15 mouse cellular contexts compared by ENCODE assay signal in genomic region chr10:43106616-43107015, GRCm38 (mm10).
DNase-seq lines count a peak whose midpoint lies in the region; ATAC-seq lines count a peak whose summit lies in the region.
"Had no signal": no experiment of that assay in that cellular context is flagged by ENCODE, and none has a peak within 500 bp of the region (broad histone marks: within the 10 kb centered on the region; RNA-seq: fewer than 3 reads in every experiment).

No protein-coding gene starts in this region.

- H3K36me3 ChIP-seq in midbrain, embryonic 12.5 days = no peaks in the 10 kb centered on the region
- H3K36me3 ChIP-seq in midbrain, embryonic 16.5 days (ENCODE audit: control insufficient read depth, insufficient read depth, low read length) = no peaks in the 10 kb centered on the region
- H3K36me3 ChIP-seq in forebrain, embryonic 16.5 days (ENCODE audit: control insufficient read depth, insufficient read depth) = no peaks in the 10 kb centered on the region
- H3K36me3 ChIP-seq: heart, embryonic 13.5 days; intestine, embryonic 15.5 days had no signal

- H3K4me3 ChIP-seq in midbrain, embryonic 12.5 days = no peak overlapping the region
- H3K4me3 ChIP-seq in midbrain, embryonic 16.5 days (ENCODE audit: low read depth, low read length) = no peak overlapping the region
- H3K4me3 ChIP-seq in forebrain, embryonic 16.5 days (replicated peaks; ENCODE audit: low read length) = no peak overlapping the region
- H3K4me3 ChIP-seq: heart, embryonic 13.5 days; intestine, embryonic 15.5 days had no signal

- no peak for ATAC-seq in midbrain, embryonic 12.5 days (ENCODE audit: low FRiP score, low read depth)
- ATAC-seq in midbrain, embryonic 16.5 days = no peak
- ATAC-seq in forebrain, embryonic 16.5 days = no peak
- ATAC-seq: intestine, embryonic 15.5 days; lung, postnatal 0 days had no signal

- H3K4me2 ChIP-seq in midbrain, embryonic 12.5 days (replicated peaks) = no peak overlapping the region
- no peak overlapping the region for H3K4me2 ChIP-seq in midbrain, embryonic 16.5 days (ENCODE audit: low read length)
- H3K4me2 ChIP-seq in forebrain, embryonic 16.5 days (ENCODE audit: low read length) = no peak overlapping the region
- H3K4me2 ChIP-seq: heart, embryonic 13.5 days; intestine, embryonic 15.5 days had no signal

- no peak overlapping the region for H3K9ac ChIP-seq in midbrain, embryonic 12.5 days (replicated peaks)
- no peak overlapping the region for H3K9ac ChIP-seq in midbrain, embryonic 16.5 days (ENCODE audit: low read depth, low read length)
- H3K9ac ChIP-seq in forebrain, embryonic 16.5 days (replicated peaks; ENCODE audit: low read depth, low read length) = no peak overlapping the region
- H3K9ac ChIP-seq: heart, embryonic 13.5 days; intestine, embryonic 15.5 days had no signal

- H3K27me3 ChIP-seq in midbrain, embryonic 12.5 days = no peaks in the 10 kb centered on the region
- no peaks in the 10 kb centered on the region for H3K27me3 ChIP-seq in midbrain, embryonic 16.5 days (ENCODE audit: control insufficient read depth, insufficient read depth, low read depth, low read length)
- H3K27me3 ChIP-seq in forebrain, embryonic 16.5 days (replicated peaks; ENCODE audit: control insufficient read depth, insufficient read depth, low read length) = no peaks in the 10 kb centered on the region
- H3K27me3 ChIP-seq: intestine, embryonic 15.5 days had no signal

- 58% methylated on average over 8 of the region's 8 CpGs for WGBS in midbrain, embryonic 12.5 days
- 56% methylated on average over 8 of the region's 8 CpGs for WGBS in midbrain, embryonic 16.5 days
- 33% methylated on average over 8 of the region's 8 CpGs for WGBS in forebrain, embryonic 16.5 days

- H3K4me1 ChIP-seq in midbrain, embryonic 12.5 days = peaks cover 39% of the 10 kb centered on the region
- peaks cover 30% of the 10 kb centered on the region for H3K4me1 ChIP-seq in midbrain, embryonic 16.5 days (ENCODE audit: control insufficient read depth, insufficient read depth, low read length)
- H3K4me1 ChIP-seq in forebrain, embryonic 16.5 days (replicated peaks; ENCODE audit: control insufficient read depth, insufficient read depth, low read length) = peaks cover 30% of the 10 kb centered on the region
- H3K4me1 ChIP-seq: heart, embryonic 13.5 days; intestine, embryonic 15.5 days had no signal

- H3K9me3 ChIP-seq in midbrain, embryonic 12.5 days = no peaks in the 10 kb centered on the region
- no peaks in the 10 kb centered on the region for H3K9me3 ChIP-seq in midbrain, embryonic 16.5 days (replicated peaks; ENCODE audit: control insufficient read depth, low read length, poor library complexity, severe bottlenecking)
- H3K9me3 ChIP-seq in forebrain, embryonic 16.5 days (ENCODE audit: control insufficient read depth, low read length) = no peaks in the 10 kb centered on the region
- H3K9me3 ChIP-seq: heart, embryonic 13.5 days; intestine, embryonic 15.5 days had no signal

- H3K27ac ChIP-seq in midbrain, embryonic 12.5 days (replicated peaks) = peak overlapping the region; percentile 56; the same call in 1 of the 2 replicates
- H3K27ac ChIP-seq in midbrain, embryonic 16.5 days (ENCODE audit: low read length) = no peak overlapping the region
- H3K27ac ChIP-seq in forebrain, embryonic 16.5 days (ENCODE audit: low read length) = peak overlapping the region; percentile 13
- H3K27ac ChIP-seq: heart, embryonic 13.5 days; intestine, embryonic 15.5 days; stomach, postnatal 0 days had no signal

- intact Hi-C loops in gastrocnemius, postnatal 36 days (cut with DNase I) = no loop called here

- peak; percentile 66 to 83 for DNase-seq in left cerebral cortex, adult 18-20 months (ENCODE audit: low spot score in 2 of 2)
- peak; percentile 75 for DNase-seq in right cerebral cortex, postnatal 25 days
- no peak for DNase-seq in ovary, postnatal 14 days (ENCODE audit: low spot score)
- DNase-seq in cerebellum, adult 11-12 months = no peak
- no peak for DNase-seq in gastrocnemius, postnatal 36 days
- DNase-seq: adrenal gland, adult 2 months; kidney, postnatal 4 days; liver had no signal

Comparison
In these comparisons a context has a peak if more than half of its experiments do, and no peak if none do; other contexts are left out.
1. DNase-seq: peak in left cerebral cortex, adult 18-20 months (2 of 2) and right cerebral cortex, postnatal 25 days (single experiment); none in ovary, postnatal 14 days (single experiment), cerebellum, adult 11-12 months (single experiment) and gastrocnemius, postnatal 36 days (0 of 2).